Mouse (Mus musculus): Measurements from ENCODE around the gene Ptpro.

GRCm38 (mm10) chr6:137437486-137437885 lies 185.4 kb downstream of the Ptpro start:
- no peak for TF ChIP-seq CTCF (conservative IDR thresholded peaks at IDR 0.05 in 1 of 2, IDR thresholded peaks at IDR 0.05 in 1 of 2; ENCODE audit: low read depth in 2 of 2, low read length in 2 of 2)
- TF ChIP-seq ZC3H11A (IDR thresholded peaks at IDR 0.05; ENCODE audit: low read depth, low read length) = no peak
- TF ChIP-seq TBP (conservative IDR thresholded peaks at IDR 0.05; ENCODE audit: low read depth, low read length) = no peak
- no peak for TF ChIP-seq NELFE (IDR thresholded peaks at IDR 0.05; ENCODE audit: low read depth, low read length)
- no peak for TF ChIP-seq POLR2A (IDR thresholded peaks at IDR 0.05; ENCODE audit: low read depth, low read length)
- no peak for TF ChIP-seq E2F4 (IDR thresholded peaks at IDR 0.05; ENCODE audit: insufficient replicate concordance, low read depth, low read length)
- TF ChIP-seq CHD2 (IDR thresholded peaks at IDR 0.05; ENCODE audit: low read length) = no peak
- no peak for TF ChIP-seq GABPA (IDR thresholded peaks at IDR 0.05; ENCODE audit: insufficient replicate concordance, low read depth, low read length)
- no peak for TF ChIP-seq RAD21 (IDR thresholded peaks at IDR 0.05; ENCODE audit: low read depth, low read length)
- TF ChIP-seq BHLHE40 (IDR thresholded peaks at IDR 0.05; ENCODE audit: low read depth, low read length) = no peak
